Mouse (Mus musculus) heart, embryonic 11.5 days (tissue): ENCODE data around the gene Cyp2b23. TPM values are rescaled to one million over a fixed set of nuclear protein-coding genes. Genes with fewer than 3 reads are reported as not detected.
"Not testable (repeated sequence)": the region's sequence is repeated elsewhere in the genome, so short reads cannot be mapped to it uniquely, and the experiment has no call there.

ENCODE experiments used
- ATAC-seq: fragments of 200-750 bp; cut with Nextera tagmentation; replicated peaks from 2 replicates; pipeline ENCODE4 v1.8.0; 2017; ENCODE audit warnings: moderate library complexity; ENCODE audit not compliant: insufficient number of reproducible peaks, low FRiP score, low TSS enrichment
- H3K27ac ChIP-seq: fragments of 300-500 bp; sonication (generic); 2 replicates; pipeline ENCODE4 v1.5.1; 2014; ENCODE audit warnings: mild to moderate bottlenecking, low read depth, low read length
- H3K27me3 ChIP-seq: fragments of 300-500 bp; sonication (generic); 2 replicates; pipeline ENCODE4 v1.6.1; 2014; ENCODE audit warnings: mild to moderate bottlenecking, low read length, mixed read lengths; ENCODE audit not compliant: control insufficient read depth, insufficient read depth
- H3K36me3 ChIP-seq: fragments of 300-500 bp; sonication (generic); 2 replicates; pipeline ENCODE4 v1.6.1; 2014; ENCODE audit warnings: mild to moderate bottlenecking, low read length, moderate library complexity, mixed read lengths; ENCODE audit not compliant: control insufficient read depth, insufficient read depth
- H3K4me1 ChIP-seq: fragments of 300-500 bp; sonication (generic); 2 replicates; pipeline ENCODE4 v1.6.1; 2014; ENCODE audit warnings: low read length; ENCODE audit not compliant: control insufficient read depth, insufficient read depth
- H3K4me2 ChIP-seq: fragments of 300-500 bp; sonication (generic); 2 replicates; pipeline ENCODE4 v1.6.1; 2014; ENCODE audit warnings: mild to moderate bottlenecking, moderate library complexity
- H3K4me3 ChIP-seq: fragments of 300-500 bp; sonication (generic); 2 replicates; pipeline ENCODE4 v1.5.1; 2014; ENCODE audit warnings: low read depth, low read length
- H3K9ac ChIP-seq: fragments of 300-500 bp; sonication (generic); 2 replicates; pipeline ENCODE4 v1.6.1; 2014; ENCODE audit warnings: mild to moderate bottlenecking, low read depth, low read length, moderate library complexity
- H3K9me3 ChIP-seq: fragments of 300-500 bp; sonication (generic); replicated peaks from 2 replicates; pipeline ENCODE4 v1.6.1; 2016; ENCODE audit warnings: low read length; ENCODE audit not compliant: control insufficient read depth
- WGBS: fragments of 180-500 bp; shearing (Covaris S2); extraction: QIAGEN DNeasy Blood & Tissue Kit; methylation state at CpG from one replicate; pipeline ENCODE4 v1.1.7; 2014; ENCODE audit not compliant: insufficient replicate concordance; 5-methylcytosine and 5-hydroxymethylcytosine counted together
- polyA plus RNA-seq: library from polyadenylated mRNA; unstranded; fragments of >200 nt; fragmentation: Nextera tagmentation; extraction: Ambion mirVana; gene quantifications from 2 replicates; pipeline ENCODE4 v1.2.1, GENCODE M21; 2014

Cyp2b23 gene
- not detected in 2 replicates for polyA plus RNA-seq

DNA sequence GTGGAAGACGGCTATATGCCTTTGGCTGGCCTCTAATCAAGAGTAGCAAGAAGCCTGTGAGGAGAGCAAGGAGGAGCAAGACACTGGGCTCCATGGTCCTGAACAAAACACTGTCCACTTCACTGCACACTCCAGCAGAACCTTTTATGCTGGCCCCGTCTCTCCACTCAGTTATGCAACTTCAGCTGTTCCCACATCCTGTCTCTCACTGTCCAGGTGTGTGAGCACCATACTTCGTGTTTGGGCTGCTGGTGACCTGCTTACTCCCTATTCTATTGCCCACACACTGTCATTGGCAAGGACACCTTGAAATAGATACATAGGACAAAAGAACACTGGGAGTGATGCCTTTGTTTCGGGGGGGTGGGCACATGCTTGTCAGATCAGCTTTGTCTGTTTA is at the start of gene Cyp2b23:
Gene Cyp2b23, minus strand, starts transcription at position 101 of the 400 bp plus-strand sequence.
- Histone ChIP-seq H3K4me2 (no peak within 1 kb of the TSS), H3K4me1 (no peaks in the 10 kb centered on the region), H3K9ac (no peak within 1 kb of the TSS), H3K9me3 (no peaks in the 10 kb centered on the region), H3K27ac (no peak within 1 kb of the TSS), H3K36me3 (no peaks in the 10 kb centered on the region), H3K27me3 (no peaks in the 10 kb centered on the region), H3K4me3 (no peak within 1 kb of the TSS)
- WGBS = 71% methylated on average over 4 of the region's 4 CpGs
- no peak for ATAC-seq

DNA sequence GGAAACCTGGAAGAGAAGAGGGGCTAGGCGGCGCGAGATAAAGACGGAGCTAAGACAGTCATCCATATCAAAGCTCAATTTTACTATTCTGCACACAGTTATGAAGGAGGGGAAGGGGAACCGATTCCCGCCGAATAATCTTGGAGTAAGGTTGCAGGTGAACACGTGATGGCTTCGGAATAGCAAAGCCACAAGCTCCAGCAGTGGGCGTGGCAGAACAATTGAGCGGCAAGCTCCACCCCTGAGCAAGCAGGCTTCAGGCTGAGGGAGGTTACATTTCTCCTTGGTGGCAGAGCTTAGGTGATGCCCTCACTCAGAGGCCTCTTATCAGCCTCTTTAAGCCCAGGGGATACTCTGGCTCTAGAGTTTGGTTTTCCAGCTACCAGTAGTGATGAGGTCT is 24.8 kb upstream of the Cyp2b23 start:
- no peaks in the 10 kb centered on the region for H3K27me3 ChIP-seq
- WGBS = 75% methylated on average over 11 of the region's 11 CpGs
- no peaks in the 10 kb centered on the region for H3K36me3 ChIP-seq
- no peak for ATAC-seq
- H3K4me1 ChIP-seq = no peaks in the 10 kb centered on the region
- no peak overlapping the region for H3K4me3 ChIP-seq
- no peak overlapping the region for H3K4me2 ChIP-seq
- H3K9ac ChIP-seq = no peak overlapping the region
- peaks cover 3% of the 10 kb centered on the region; the same call in 1 of the 2 replicates for H3K9me3 ChIP-seq
- no peak overlapping the region for H3K27ac ChIP-seq

DNA sequence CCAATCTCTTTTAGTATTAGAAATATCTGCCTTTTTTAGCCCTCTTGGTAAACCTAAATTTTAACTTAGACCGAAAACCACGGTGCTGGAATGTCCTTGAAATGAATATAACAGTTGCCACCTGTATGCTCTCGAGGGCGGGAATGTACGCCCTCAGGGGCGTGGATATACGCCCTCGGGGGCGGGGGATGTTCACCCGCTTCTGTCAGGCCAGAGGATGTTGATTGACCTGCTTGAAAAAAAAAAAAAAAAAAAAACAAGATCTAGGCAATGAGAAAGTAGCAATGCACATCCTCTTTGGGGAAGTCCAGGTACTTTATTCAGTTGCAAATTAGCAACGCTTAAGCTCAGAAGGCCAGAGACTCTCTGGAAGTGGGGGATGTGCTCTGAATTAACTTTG is 20.8 kb upstream of the Cyp2b23 start:
- 37% methylated on average over 11 of the region's 11 CpGs for WGBS
- Histone ChIP-seq H3K27ac (no peak overlapping the region), H3K9me3 (peaks cover 3% of the 10 kb centered on the region; the same call in 1 of the 2 replicates), H3K4me1 (no peaks in the 10 kb centered on the region), H3K4me2 (no peak overlapping the region), H3K27me3 (no peaks in the 10 kb centered on the region), H3K4me3 (no peak overlapping the region), H3K9ac (no peak overlapping the region), H3K36me3 (no peaks in the 10 kb centered on the region)
- no peak for ATAC-seq

DNA sequence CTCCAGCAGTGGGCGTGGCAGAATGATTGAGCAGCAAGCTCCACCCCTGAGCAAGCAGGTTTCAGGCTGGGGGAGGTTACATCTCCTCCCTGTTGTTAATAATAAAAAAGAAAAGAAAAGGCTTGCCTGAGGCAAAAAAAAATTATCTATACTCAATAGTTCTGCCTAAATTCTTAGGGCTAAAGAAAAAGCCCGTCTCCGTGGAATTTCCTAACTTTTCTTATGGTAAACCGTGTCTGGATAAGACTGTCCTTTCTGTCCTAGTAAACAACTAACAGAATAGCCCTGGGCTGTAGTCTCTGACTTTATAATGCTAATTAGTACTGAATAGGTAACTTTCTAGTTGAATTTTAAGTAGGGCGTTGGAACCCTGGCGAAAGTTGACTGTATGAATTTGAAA is 20.0 kb upstream of the Cyp2b23 start:
- not testable (repeated sequence) for H3K4me3 ChIP-seq, H3K4me1 ChIP-seq, H3K4me2 ChIP-seq, H3K9me3 ChIP-seq, H3K36me3 ChIP-seq, H3K9ac ChIP-seq, ATAC-seq, H3K27me3 ChIP-seq, H3K27ac ChIP-seq
- WGBS = 49% methylated on average over 6 of the region's 6 CpGs

DNA sequence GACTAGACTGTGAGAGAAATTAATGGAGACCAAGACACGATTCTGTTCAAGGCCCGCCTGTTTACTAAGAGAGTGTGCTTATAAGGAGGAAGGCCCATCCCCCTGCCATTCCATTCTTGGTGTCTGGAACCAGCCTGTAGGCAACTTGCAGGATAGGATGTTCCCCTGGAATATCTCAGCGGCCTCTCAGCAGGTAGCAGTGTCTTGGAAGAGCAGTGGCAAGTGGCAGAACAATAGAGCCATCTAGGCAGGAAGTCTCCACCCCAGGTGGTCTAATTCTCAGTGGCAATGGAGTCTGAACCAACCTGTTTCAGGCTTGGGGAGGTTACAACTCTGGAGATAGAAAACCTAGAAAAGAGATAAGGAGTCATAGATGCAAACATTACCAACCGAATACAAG is 13.9 kb upstream of the Cyp2b23 start:
- no peak for ATAC-seq
- Histone ChIP-seq H3K9ac (no peak overlapping the region), H3K9me3 (no peaks in the 10 kb centered on the region; the same call in 1 of the 2 replicates), H3K4me2 (no peak overlapping the region), H3K36me3 (no peaks in the 10 kb centered on the region), H3K4me3 (no peak overlapping the region), H3K27ac (no peak overlapping the region), H3K4me1 (no peaks in the 10 kb centered on the region), H3K27me3 (no peaks in the 10 kb centered on the region)
- WGBS = 70% methylated on average over 4 of the region's 4 CpGs

DNA sequence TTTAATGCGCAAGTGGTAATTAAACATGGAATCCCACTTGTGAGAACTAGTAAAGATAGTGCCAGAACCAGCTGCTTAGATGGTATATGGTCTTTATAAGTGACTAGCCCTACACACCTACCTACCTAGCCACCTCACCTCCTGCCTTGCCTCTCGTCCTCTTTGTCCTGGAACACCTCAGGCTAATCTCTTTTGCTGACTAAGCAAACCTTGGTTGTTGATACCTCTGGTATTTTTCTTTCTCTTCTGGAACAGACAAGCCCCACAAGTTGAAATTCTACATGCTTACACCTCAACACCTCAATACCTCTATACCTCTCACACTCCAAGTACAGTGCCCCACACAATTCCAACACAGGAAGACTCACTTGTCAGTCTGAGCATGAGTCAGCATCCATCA is 524 bp downstream of the Cyp2b23 start:
- 67% methylated on average over 2 of the region's 2 CpGs for WGBS
- Histone ChIP-seq H3K36me3 (no peaks in the 10 kb centered on the region), H3K9me3 (no peaks in the 10 kb centered on the region), H3K4me3 (no peak overlapping the region), H3K27me3 (no peaks in the 10 kb centered on the region), H3K9ac (no peak overlapping the region), H3K27ac (no peak overlapping the region), H3K4me2 (no peak overlapping the region), H3K4me1 (no peaks in the 10 kb centered on the region)
- ATAC-seq = no peak

DNA sequence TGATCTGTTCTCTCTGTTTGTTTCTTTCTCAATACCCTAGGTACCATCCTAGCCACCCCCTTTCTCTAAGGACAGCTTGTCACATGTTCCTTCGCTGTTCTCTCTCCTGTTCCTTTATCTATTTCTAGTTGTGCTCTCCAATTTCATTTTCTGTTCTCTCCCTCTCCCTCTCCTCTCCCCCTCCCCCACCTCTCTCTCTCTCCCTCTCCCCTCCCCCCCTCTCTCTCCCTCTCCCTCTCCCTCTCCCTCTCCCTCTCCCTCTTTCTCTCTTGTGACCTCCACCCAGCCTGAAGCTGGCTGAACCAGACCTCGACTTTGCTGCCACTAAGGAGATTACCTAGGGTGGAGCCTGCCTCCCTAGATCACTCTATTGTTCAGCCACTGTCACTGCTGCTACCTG is 18.8 kb downstream of the Cyp2b23 start:
- not testable (repeated sequence) for H3K27me3 ChIP-seq, ATAC-seq, H3K9ac ChIP-seq, H3K27ac ChIP-seq, H3K36me3 ChIP-seq, H3K4me3 ChIP-seq, H3K9me3 ChIP-seq, H3K4me2 ChIP-seq, H3K4me1 ChIP-seq
- 20% methylated on average over 2 of the region's 2 CpGs for WGBS

DNA sequence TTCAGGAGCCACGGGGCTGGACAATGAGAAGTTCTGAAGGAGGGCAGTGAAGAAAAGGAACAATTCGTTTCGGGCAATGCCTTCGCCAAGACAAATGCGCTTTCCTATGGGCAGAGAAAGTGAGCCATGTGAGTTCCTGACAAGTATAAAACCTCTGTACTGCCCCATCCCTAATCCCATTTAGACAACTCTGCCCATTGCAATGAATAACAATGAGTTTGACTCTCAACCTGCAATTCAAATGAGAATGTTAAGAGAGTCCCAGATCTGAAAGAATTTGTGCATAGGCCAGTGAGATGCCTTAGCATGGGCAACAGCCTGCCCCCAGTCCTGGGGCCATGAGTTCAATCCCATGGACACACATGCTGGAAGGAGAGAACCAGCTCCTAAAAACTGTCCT is 20.2 kb downstream of the Cyp2b23 start:
- 83% methylated on average over 5 of the region's 5 CpGs for WGBS

DNA sequence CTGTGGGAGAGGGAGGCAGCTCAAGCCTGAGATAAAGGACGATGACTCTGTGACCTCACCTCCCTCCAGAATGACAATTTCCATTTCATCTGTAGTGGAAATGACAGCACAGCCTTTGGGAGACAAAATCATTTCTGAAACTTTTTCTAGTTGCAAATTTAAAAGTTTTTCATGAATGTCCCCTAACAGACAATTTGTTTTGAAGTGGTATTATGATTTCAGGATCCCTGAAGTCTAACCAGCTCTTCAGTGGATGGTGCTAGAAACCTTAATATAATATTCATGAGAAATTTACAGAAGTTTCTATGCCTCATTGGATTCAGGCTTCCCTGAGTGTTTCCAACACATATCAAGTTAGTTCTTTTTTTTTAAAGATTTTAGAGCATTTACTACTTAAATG is 67.9 kb downstream of the Cyp2b23 start, which contains the start of gene Vmn1r185:
Gene Vmn1r185, minus strand, starts transcription at position 101 of the 400 bp plus-strand sequence.
- H3K9me3 ChIP-seq, H3K36me3 ChIP-seq, ATAC-seq, H3K27ac ChIP-seq, H3K27me3 ChIP-seq, H3K4me2 ChIP-seq, H3K9ac ChIP-seq, H3K4me3 ChIP-seq, H3K4me1 ChIP-seq: not testable (repeated sequence)
- 80% methylated on average over 1 of the region's 1 CpGs for WGBS

More for the DNA sequence above, 20.2 kb downstream of the Cyp2b23 start:
- Histone ChIP-seq H3K4me2 (no peak overlapping the region), H3K36me3 (no peaks in the 10 kb centered on the region), H3K9me3 (no peaks in the 10 kb centered on the region; the same call in 1 of the 2 replicates), H3K9ac (no peak overlapping the region), H3K27me3 (no peaks in the 10 kb centered on the region), H3K27ac (no peak overlapping the region), H3K4me1 (no peaks in the 10 kb centered on the region), H3K4me3 (no peak overlapping the region)
- ATAC-seq = no peak
